Mouse (Mus musculus) MEL (cell line): ENCODE data around the gene Vwa3a. TPM values are rescaled to one million over a fixed set of nuclear protein-coding genes. Genes with fewer than 3 reads are reported as not detected.

Experiments
- DNase-seq: peaks from one replicate; pipeline ENCODE4 v3.0.0; 2011; ENCODE audit warnings: low read depth, low spot score
- H3K27ac ChIP-seq: 2 replicates; pipeline ENCODE4 v1.5.1; 2012; ENCODE audit warnings: low read depth, mild to moderate bottlenecking, control low read depth, low read length, moderate library complexity; ENCODE audit not compliant: control insufficient read depth
- H3K27me3 ChIP-seq, 2 experiments: fragments of 150-350 bp in 1 of 2; sonication (generic) in 1 of 2; 2 replicates each; pipeline ENCODE4 v1.6.1; 2012; ENCODE audit warnings: low read length in 2 of 2, mild to moderate bottlenecking in 2 of 2, improper control_type of control experiment in 1 of 2, moderate library complexity in 1 of 2; ENCODE audit not compliant: insufficient read depth in 2 of 2, control insufficient read depth in 1 of 2
- H3K36me3 ChIP-seq, 2 experiments: 2 replicates each; pipeline ENCODE4 v1.6.1; 2012 to 2014; ENCODE audit warnings: low read length in 2 of 2, improper control_type of control experiment in 1 of 2, inconsistent platforms in 1 of 2, mild to moderate bottlenecking in 1 of 2; ENCODE audit not compliant: insufficient read depth in 2 of 2, control insufficient read depth in 1 of 2
- H3K4me1 ChIP-seq, 2 experiments: fragments of 150-350 bp in 1 of 2; sonication (generic) in 1 of 2; 2 replicates each; pipeline ENCODE4 v1.6.1; 2012; ENCODE audit warnings: low read length in 2 of 2, improper control_type of control experiment in 1 of 2, mild to moderate bottlenecking in 1 of 2; ENCODE audit not compliant: insufficient read depth in 2 of 2, control insufficient read depth in 1 of 2
- H3K4me3 ChIP-seq, 2 experiments: fragments of 150-350 bp in 1 of 2; sonication (generic) in 1 of 2; 2 replicates each; pipeline ENCODE4 v1.5.1; 2012; ENCODE audit warnings: low read depth in 2 of 2, low read length in 2 of 2, mild to moderate bottlenecking in 2 of 2, moderate library complexity in 2 of 2, control low read depth in 1 of 2, improper control_type of control experiment in 1 of 2; ENCODE audit not compliant: control insufficient read depth in 1 of 2, insufficient read depth in 1 of 2
- H3K79me2 ChIP-seq: 2 replicates; pipeline ENCODE4 v1.6.1; 2012; ENCODE audit warnings: mild to moderate bottlenecking, low read length, moderate library complexity; ENCODE audit not compliant: control insufficient read depth, poor library complexity, insufficient read depth
- H3K9ac ChIP-seq: 2 replicates; pipeline ENCODE4 v1.6.1; 2012; ENCODE audit warnings: low read depth, mild to moderate bottlenecking, control low read depth, low read length, moderate library complexity; ENCODE audit not compliant: control insufficient read depth, poor library complexity, severe bottlenecking
- H3K9me3 ChIP-seq: fragments of 150-350 bp; sonication (generic); replicated peaks from 2 replicates; pipeline ENCODE4 v1.6.1; 2012; ENCODE audit warnings: mild to moderate bottlenecking, low read length, improper control_type of control experiment, moderate library complexity; ENCODE audit not compliant: insufficient read depth
- CHD1 ChIP-seq: IDR thresholded peaks from 2 replicates; pipeline ENCODE4 v1.6.1; 2012; ENCODE audit warnings: low read depth, mild to moderate bottlenecking, inconsistent platforms, low read length, improper control_type of control experiment
- CHD2 ChIP-seq: IDR thresholded peaks from 2 replicates; pipeline ENCODE4 v1.6.1; 2011; ENCODE audit warnings: low read length, improper control_type of control experiment
- E2F4 ChIP-seq: IDR thresholded peaks from 2 replicates; pipeline ENCODE4 v1.6.1; 2011; ENCODE audit warnings: low read depth, low read length, improper control_type of control experiment, borderline replicate concordance
- ELF1 ChIP-seq: IDR thresholded peaks from 2 replicates; pipeline ENCODE4 v1.6.1; 2014; ENCODE audit warnings: low read depth, mild to moderate bottlenecking, inconsistent platforms, low read length, improper control_type of control experiment, moderate library complexity
- KAT2A ChIP-seq: conservative IDR thresholded peaks from 2 replicates; pipeline ENCODE4 v1.6.1; 2012; ENCODE audit warnings: low read depth, low read length, improper control_type of control experiment, inconsistent platforms
- MAFK ChIP-seq: IDR thresholded peaks from 2 replicates; pipeline ENCODE4 v1.6.1; 2011; ENCODE audit warnings: low read depth, mild to moderate bottlenecking, low read length, improper control_type of control experiment, borderline replicate concordance
- MAX ChIP-seq: IDR thresholded peaks from 2 replicates; pipeline ENCODE4 v1.6.1; 2011; ENCODE audit warnings: low read length, improper control_type of control experiment
- MAZ ChIP-seq: IDR thresholded peaks from 2 replicates; pipeline ENCODE4 v1.6.1; 2012; ENCODE audit warnings: low read depth, mild to moderate bottlenecking, inconsistent platforms, low read length, improper control_type of control experiment
- MEF2A ChIP-seq: IDR thresholded peaks from 2 replicates; pipeline ENCODE4 v1.6.1; 2014; ENCODE audit warnings: low read depth, mild to moderate bottlenecking, inconsistent platforms, low read length, improper control_type of control experiment; ENCODE audit not compliant: poor library complexity, insufficient replicate concordance, severe bottlenecking; ENCODE audit errors: extremely low read depth
- MXI1 ChIP-seq: IDR thresholded peaks from 2 replicates; pipeline ENCODE4 v1.6.1; 2011; ENCODE audit warnings: mild to moderate bottlenecking, low read depth, low read length, improper control_type of control experiment
- MYC ChIP-seq: IDR thresholded peaks from 2 replicates; pipeline ENCODE4 v1.6.1; 2011; ENCODE audit warnings: low read depth, mild to moderate bottlenecking, low read length, improper control_type of control experiment, moderate library complexity
- NRF1 ChIP-seq: IDR thresholded peaks from 2 replicates; pipeline ENCODE4 v1.6.1; 2014; ENCODE audit warnings: low read depth, mild to moderate bottlenecking, inconsistent platforms, low read length, improper control_type of control experiment, moderate library complexity; ENCODE audit not compliant: poor library complexity, insufficient read depth, severe bottlenecking
- POLR2AphosphoS2 ChIP-seq: IDR thresholded peaks from 2 replicates; pipeline ENCODE4 v1.6.1; 2011; ENCODE audit warnings: low read length, improper control_type of control experiment
- RAD21 ChIP-seq: IDR thresholded peaks from 2 replicates; pipeline ENCODE4 v1.6.1; 2011; ENCODE audit warnings: mild to moderate bottlenecking, low read depth, low read length, improper control_type of control experiment
- SIN3A ChIP-seq: IDR thresholded peaks from 2 replicates; pipeline ENCODE4 v1.6.1; 2012; ENCODE audit warnings: low read length, improper control_type of control experiment, inconsistent platforms
- TBP ChIP-seq: IDR thresholded peaks from 2 replicates; pipeline ENCODE4 v1.8.0; 2011; ENCODE audit warnings: low read depth, low read length, improper control_type of control experiment
- TCF12 ChIP-seq: IDR thresholded peaks from 2 replicates; pipeline ENCODE4 v1.6.1; 2014; ENCODE audit warnings: low read depth, mild to moderate bottlenecking, inconsistent platforms, low read length, improper control_type of control experiment, moderate library complexity
- UBTF ChIP-seq: IDR thresholded peaks from 2 replicates; pipeline ENCODE4 v1.6.1; 2012; ENCODE audit warnings: low read depth, mild to moderate bottlenecking, inconsistent platforms, low read length, improper control_type of control experiment, moderate library complexity, borderline replicate concordance; ENCODE audit not compliant: insufficient read depth
- USF1 ChIP-seq: IDR thresholded peaks from 2 replicates; pipeline ENCODE4 v1.6.1; 2014; ENCODE audit warnings: low read depth, mild to moderate bottlenecking, inconsistent platforms, low read length, improper control_type of control experiment, moderate library complexity
- USF2 ChIP-seq, 2 experiments: IDR thresholded peaks; 2 replicates each; pipeline ENCODE4 v1.6.1; 2011 to 2012; ENCODE audit warnings: improper control_type of control experiment in 2 of 2, low read length in 2 of 2, borderline replicate concordance in 1 of 2, inconsistent platforms in 1 of 2, low read depth in 1 of 2, mild to moderate bottlenecking in 1 of 2; ENCODE audit not compliant: insufficient read depth in 1 of 2
- ZMIZ1 ChIP-seq: IDR thresholded peaks from 2 replicates; pipeline ENCODE4 v1.6.1; 2012; ENCODE audit warnings: low read depth, mild to moderate bottlenecking, inconsistent platforms, low read length, improper control_type of control experiment, moderate library complexity
- ZNF384 ChIP-seq: IDR thresholded peaks from 2 replicates; pipeline ENCODE4 v1.6.1; 2012; ENCODE audit warnings: low read depth, mild to moderate bottlenecking, inconsistent platforms, low read length, improper control_type of control experiment
- polyA plus RNA-seq, 2 experiments: library from polyadenylated mRNA; stranded (reverse) in 1 of 2; unstranded in 1 of 2; fragments of >175 nt in 1 of 2; fragments of >200 nt in 1 of 2; gene quantifications; 2 replicates each; pipeline versions ENCODE4 v1.2.1 to v1.2.4; 2012; ENCODE audit warnings: low replicate concordance in 2 of 2, low read depth in 1 of 2; ENCODE audit not compliant: insufficient read length in 2 of 2, insufficient read depth in 1 of 2, missing spikeins in 1 of 2
- total RNA-seq: library from RNA; depleted of rRNA; stranded (reverse); fragments of 300-350 nt; gene quantifications from 2 replicates; pipeline ENCODE4 v1.2.3, GENCODE M21; 2012

Gene Vwa3a
- total and polyA plus RNA-seq, 3 experiments = not detected

DNA sequence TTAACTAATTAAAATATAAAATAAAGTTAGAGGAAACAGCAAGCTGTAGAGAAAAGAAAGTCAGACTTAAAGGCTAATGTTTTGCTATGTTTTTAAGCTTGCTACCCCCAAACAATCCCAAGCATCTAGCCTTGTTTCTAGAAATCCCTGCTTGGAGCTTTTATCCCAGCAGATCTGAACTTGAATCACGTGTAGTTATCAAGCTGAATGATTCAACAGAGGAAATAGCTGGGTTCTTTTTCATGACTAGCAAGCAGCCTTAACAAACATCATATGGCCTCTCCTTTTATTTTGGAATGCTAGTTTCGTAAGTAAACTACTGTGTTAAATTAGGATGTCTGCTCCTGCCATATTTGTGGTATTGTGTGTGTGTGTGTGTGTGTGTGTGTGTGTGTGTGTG, 21.9 kb upstream of the Vwa3a start:
- Histone ChIP-seq H3K27me3 (no peaks in the 10 kb centered on the region), H3K36me3 (peaks cover 0 to 17% of the 10 kb centered on the region in 2 experiments; a peak in 2 of 4 replicates), H3K9me3 (no peaks in the 10 kb centered on the region), H3K9ac (no peak overlapping the region), H3K4me3 (no peak overlapping the region), H3K27ac (no peak overlapping the region), H3K4me1 (peaks cover 2 to 7% of the 10 kb centered on the region in 2 experiments; a peak in 2 of 4 replicates), H3K79me2 (peaks cover 16% of the 10 kb centered on the region)
- no peak for DNase-seq
- no peak for TF ChIP-seq TCF12
- TF ChIP-seq USF1 = no peak
- TF ChIP-seq MYC = no peak
- no peak for TF ChIP-seq MAFK
- TF ChIP-seq MAX = no peak
- no peak for TF ChIP-seq CHD2
- TF ChIP-seq UBTF = no peak
- TF ChIP-seq E2F4 = no peak
- no peak for TF ChIP-seq SIN3A
- no peak for TF ChIP-seq MAZ
- TF ChIP-seq ZNF384 = no peak
- TF ChIP-seq USF2 (IDR thresholded peaks at IDR 0.05; ENCODE audit: borderline replicate concordance in 1 of 2, insufficient read depth in 1 of 2, low read depth in 1 of 2, low read length in 2 of 2) = no peak
- no peak for TF ChIP-seq CHD1
- no peak for TF ChIP-seq KAT2A
- TF ChIP-seq TBP = no peak

GRCm38 (mm10) chr7:120721051-120721450, 18.1 kb upstream of the Vwa3a start:
- H3K27me3 ChIP-seq = no peaks in the 10 kb centered on the region
- no peak for DNase-seq
- TF ChIP-seq MXI1 = no peak
- TF ChIP-seq KAT2A = no peak
- no peak for TF ChIP-seq POLR2AphosphoS2
- no peak for TF ChIP-seq MAZ
- TF ChIP-seq USF1 = no peak
- TF ChIP-seq ZMIZ1 = no peak
- no peak for TF ChIP-seq ELF1
- no peak for TF ChIP-seq NRF1
- no peak for TF ChIP-seq MAX
- TF ChIP-seq ZNF384 = no peak
- no peak for TF ChIP-seq RAD21
- TF ChIP-seq MEF2A = no peak
- no peak overlapping the region for H3K27ac ChIP-seq
- peaks cover 5% of the 10 kb centered on the region for H3K79me2 ChIP-seq
- H3K36me3 ChIP-seq = peaks cover 0 to 4% of the 10 kb centered on the region in 2 experiments; a peak in 1 of 4 replicates
- H3K9ac ChIP-seq = no peak overlapping the region
- peaks cover 0 to 7% of the 10 kb centered on the region in 2 experiments; a peak in 2 of 4 replicates for H3K4me1 ChIP-seq
- H3K9me3 ChIP-seq = no peaks in the 10 kb centered on the region
- H3K4me3 ChIP-seq = no peak overlapping the region
